Mouse (Mus musculus): ENCODE data around the gene 4931417E11Rik.
A peak's percentile ranks its signal among the peaks of the same experiment; 100 is the strongest.

4931417E11Rik gene

DNA sequence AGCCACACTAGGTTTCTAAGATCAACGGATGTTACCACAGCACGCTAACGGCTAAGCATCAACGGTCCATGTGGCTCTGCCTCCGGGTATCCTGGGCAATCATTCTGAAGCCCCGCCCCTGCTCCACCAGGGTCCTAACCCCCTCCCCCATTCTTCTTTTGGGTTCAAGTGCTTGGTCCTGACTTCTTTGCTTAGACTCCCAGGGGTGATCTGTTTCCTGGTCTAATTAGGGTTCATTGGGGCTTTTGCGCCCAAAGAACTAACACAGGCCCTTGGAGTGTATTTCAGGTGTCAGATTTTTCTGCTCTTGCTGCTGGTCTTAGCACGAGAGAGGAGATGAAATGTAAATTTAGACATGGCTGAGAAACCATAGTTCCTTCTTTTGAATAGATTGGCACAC is at the start of gene 4931417E11Rik:
TSS of gene 4931417E11Rik (minus strand) at position 101 of the 400 bp plus-strand sequence.
- DNase-seq (ENCODE audit: low read depth, low spot score), result no peak

DNA sequence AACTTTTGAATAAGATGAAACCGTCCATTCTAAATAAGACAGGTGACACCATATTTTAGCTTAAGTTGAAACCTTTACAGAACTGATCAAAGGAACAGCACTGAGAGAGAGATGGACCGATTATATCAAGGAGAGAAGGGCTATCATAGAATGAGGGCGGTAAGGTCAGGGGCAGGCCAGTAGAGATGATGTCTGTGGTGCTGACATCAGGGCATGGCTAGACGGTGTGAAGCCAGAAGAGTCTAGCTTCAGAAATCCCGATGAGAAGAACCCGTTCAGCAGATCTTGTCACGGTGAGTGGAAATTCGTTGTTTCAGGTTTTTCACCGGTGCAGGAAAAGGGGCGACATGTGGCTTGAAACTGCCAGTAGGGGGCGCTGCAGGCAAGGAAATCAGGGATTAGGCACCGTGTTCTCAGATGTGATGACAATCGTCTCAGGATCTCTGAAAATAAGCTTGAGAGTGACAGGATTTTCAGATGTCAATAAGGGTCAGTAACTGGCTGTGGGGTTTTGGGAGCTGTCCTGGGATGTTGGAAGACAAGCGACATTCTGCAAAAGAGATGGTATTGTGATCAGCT is 48.4 kb upstream of the 4931417E11Rik start:
- peak; percentile 24 for DNase-seq (ENCODE audit: low read depth, low spot score)

DNA sequence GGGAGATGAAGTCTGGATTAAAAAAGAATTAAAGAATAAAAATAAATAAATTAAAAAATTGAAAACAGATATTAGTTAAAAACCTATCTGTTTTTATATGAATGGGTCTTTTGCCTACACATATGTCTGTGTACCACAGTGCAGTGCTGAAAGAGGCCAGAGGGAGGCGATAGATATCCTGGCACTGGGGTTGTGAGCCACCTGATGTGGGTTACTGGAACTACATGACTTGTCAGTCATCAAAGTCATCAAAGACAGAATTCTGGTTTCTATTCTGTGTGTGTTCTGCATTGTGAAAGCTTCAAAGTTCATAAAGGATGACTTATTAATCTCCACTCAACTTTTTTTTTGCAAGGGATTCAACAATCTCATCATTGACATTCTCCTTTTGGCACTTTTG is 43.4 kb upstream of the 4931417E11Rik start:
- no peak for DNase-seq (ENCODE audit: low read depth, low spot score)

DNA sequence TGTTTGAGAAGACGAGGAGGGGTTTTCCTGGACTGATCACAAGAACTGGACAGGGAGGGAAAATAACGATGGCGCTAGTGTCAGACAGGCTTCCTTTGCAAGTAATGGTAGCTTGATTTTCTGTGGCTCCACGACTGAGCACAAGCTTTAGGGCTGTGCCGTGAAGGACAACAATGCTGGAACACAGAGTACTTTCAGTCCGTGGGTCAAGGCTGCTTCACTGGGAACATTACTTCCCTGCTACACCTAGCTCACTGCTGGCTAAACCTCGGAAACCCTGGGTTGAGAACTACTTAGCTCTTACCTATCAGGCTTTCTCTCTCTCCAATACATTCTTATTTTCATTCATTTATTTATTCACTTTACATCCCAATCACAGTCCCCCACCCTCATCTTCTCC is 30.2 kb upstream of the 4931417E11Rik start:
- no peak for DNase-seq (ENCODE audit: low read depth, low spot score)

DNA sequence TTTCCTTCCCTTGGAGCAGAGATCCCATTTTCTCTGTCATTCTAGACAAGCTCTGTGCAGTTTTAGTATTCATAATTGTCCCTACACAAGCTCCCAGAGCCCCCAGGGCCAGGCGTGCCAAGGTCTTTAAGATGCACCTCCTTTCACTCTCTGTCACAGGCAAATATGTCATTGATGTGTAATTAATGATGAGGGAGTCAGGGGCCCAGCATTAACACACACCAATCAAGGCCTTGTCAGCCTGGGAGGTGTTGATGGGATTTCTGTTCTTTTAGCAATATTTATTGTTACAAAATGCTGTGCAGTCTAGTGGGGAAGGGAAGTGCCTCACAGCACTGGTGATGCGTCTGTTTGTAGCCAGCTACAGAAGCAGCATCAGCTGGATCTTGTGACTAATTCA is 27.9 kb upstream of the 4931417E11Rik start:
- no peak for DNase-seq (ENCODE audit: low read depth, low spot score)

DNA sequence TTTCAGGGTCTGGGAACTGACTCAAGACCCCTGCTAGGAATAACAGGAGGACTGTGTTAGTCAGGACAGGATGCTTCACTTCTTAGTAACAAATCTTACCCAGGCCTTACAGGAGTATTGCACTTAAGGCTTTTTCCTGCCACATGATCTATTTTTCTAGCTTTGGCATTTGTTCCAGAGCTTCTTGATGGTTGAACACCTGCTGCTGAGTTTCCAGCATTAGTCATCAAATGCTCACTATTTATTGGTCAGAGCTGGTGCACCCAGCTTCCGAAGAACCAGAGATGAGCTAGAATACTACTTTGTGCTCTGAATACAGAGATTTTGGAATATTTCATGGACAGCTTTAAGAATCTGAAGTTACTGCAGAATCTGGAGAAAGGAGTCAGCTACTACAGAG is 21.1 kb upstream of the 4931417E11Rik start:
- no peak for DNase-seq (ENCODE audit: low read depth, low spot score)

DNA sequence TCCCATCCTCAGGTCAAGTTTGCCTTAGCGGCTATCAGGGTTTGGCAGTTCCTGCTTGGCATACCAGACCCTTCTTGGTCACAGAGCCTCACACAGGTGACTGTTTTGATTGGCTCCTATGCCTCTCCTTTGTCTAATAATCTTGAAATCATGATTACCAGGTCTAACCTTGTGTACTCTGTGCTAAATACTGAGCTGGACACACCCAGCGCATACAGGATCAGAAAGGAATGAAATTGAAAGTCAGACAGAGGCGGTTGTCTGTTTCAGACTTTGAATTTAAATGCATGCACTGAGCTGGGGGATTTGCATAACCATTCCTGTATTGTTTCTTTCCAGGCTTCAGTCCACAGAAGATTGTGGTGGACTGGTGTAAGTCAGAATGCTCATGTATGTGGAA is 16.1 kb upstream of the 4931417E11Rik start:
- DNase-seq (ENCODE audit: low read depth, low spot score), result no peak

DNA sequence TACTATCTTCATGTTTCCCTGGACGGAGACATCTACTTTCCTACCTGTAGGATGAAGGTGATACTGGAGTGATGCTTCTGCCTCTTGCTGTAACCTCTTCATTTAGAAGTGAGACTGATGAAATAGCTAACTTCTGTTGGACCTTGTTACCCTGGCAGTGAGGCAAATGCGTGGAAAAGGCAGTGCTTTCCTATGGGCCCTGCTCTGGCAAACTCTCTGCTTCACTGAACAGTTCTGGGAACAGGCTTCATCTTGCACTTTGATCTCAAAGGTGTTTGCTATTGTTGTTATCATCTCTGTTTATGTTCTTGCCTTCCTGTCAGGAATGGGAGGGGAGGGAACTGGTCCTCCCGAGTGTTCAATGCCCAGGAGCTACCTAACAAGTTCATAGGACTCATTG is 3.4 kb downstream of the 4931417E11Rik start:
- no peak for DNase-seq (ENCODE audit: low read depth, low spot score)

DNA sequence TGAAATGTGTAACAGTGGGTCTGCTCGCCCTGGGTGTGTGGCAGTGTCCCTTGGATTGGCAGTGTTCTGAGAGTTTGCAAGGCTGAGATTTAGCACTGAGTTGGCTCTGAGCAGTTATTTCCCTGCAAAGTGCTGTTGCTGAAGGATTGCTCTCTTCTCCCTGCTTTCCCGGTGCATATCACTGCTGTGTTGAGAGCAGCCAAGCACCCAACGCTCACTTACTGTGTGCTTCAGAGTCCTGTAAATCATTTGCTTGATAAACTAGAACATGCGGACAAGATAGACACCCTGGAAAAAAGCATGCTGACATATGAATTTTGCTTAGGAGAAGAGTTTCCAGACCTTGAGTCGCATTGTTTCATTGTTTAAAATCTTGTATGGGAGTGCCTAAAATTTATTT is 6.9 kb downstream of the 4931417E11Rik start:
- no peak for DNase-seq (ENCODE audit: low read depth, low spot score)

DNA sequence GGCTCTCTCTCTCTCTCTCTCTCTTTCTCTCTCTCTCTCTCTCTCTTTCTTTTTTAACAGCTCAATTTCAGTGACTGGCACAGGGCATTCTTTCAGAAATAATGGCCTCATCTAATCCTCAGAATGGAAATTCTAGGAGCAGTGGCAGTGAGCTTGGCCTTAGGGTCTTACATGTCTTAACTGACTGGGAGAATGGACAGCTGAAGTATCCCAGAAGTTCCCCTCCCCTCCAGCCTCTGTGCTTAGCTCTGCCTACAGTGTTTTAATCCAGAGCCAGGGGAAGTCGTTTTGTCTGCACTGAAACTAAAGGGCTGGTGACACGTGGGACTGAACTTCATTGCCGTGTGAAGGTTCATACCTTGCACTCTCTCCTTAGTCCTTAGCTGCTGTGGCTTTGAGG is 35.6 kb downstream of the 4931417E11Rik start:
- no peak for DNase-seq (ENCODE audit: low read depth, low spot score)

DNA sequence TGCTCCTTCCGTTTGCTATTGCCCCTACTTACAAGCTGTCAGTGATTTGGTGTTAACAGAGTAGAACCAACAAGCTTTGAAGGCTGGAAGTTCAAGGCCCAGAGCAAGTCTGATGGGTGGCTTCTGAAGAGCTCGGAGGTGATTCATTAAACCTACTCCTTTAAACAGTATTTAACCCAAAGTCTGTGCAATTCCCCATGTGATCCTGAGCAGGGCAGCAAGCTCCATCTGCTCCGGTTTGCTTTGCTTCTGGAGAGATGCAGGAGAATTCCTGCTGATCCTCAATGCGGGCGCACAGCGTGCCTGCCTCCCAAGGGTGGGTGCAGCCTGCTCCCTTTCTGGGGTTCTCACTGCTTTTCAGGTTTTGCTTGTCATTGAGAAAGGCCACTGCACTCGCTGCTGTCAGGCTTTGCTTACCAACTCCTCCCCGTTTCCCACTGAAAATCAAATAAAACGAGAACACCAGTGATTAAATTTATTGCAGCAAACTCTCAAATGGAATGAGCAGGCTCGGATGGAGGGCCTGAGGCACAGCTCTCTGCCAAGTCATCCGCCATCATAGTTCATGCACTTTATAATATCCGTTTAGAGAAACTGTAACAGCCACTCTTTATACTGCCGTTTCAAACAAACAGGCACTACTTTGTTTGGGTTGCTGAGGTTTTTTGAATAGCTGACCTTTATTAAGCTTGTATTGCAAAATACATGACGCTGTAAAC is 40.7 kb downstream of the 4931417E11Rik start:
- DNase-seq (ENCODE audit: low read depth, low spot score), result no peak

DNA sequence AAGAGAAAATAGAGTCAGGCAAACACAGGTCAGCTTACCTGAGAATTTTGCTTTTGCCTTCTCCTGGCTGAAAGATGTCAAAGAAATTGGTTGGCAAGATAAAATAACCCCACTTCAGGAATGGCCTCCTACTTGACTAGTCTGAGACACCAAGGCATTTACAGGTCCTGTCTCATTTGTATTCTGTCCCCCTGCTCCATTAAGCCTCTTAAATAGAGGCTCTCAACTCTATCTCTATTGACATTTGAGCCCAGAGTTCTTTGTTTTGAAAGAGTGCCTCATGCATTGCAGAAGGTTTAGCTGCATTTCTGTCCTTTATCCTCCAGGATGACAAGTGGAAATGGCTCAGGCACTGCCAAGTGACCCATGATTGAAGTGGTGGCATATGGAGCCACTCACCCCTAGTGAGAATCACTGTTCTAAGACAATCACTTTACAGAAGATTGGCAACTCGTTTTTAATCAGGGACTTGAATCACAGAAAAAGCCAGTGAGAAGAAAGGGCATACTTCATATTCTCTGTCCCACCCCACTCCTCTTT is 42.1 kb downstream of the 4931417E11Rik start:
- no peak for DNase-seq (ENCODE audit: low read depth, low spot score)

All from brain, embryonic 18.5 days (tissue).